Mouse (Mus musculus) large intestine, adult 2 months (tissue): Measurements from ENCODE around the gene Gpr89. TPM values are rescaled to one million over a fixed set of nuclear protein-coding genes. Genes with fewer than 3 reads are reported as not detected.
A peak's percentile ranks its signal among the peaks of the same experiment; 100 is the strongest.

Experiments
- DNase-seq: peaks from one replicate; pipeline ENCODE4 v3.0.0-alpha.2; 2012; ENCODE audit warnings: low read depth, low spot score
- WGBS: fragments of 180-500 bp; shearing (Covaris S2); methylation state at CpG from one replicate; pipeline ENCODE4 v1.1.7; 2018; 5-methylcytosine and 5-hydroxymethylcytosine counted together
- polyA plus RNA-seq: library from polyadenylated mRNA; depleted of rRNA; stranded (reverse); fragments of >200 nt; gene quantifications from 2 replicates; pipeline ENCODE4 v1.2.3, GENCODE M21; 2012; rRNA removed

The Gpr89 gene
- polyA plus RNA-seq, result 28.0 and 54.4 TPM in 2 replicates

DNA sequence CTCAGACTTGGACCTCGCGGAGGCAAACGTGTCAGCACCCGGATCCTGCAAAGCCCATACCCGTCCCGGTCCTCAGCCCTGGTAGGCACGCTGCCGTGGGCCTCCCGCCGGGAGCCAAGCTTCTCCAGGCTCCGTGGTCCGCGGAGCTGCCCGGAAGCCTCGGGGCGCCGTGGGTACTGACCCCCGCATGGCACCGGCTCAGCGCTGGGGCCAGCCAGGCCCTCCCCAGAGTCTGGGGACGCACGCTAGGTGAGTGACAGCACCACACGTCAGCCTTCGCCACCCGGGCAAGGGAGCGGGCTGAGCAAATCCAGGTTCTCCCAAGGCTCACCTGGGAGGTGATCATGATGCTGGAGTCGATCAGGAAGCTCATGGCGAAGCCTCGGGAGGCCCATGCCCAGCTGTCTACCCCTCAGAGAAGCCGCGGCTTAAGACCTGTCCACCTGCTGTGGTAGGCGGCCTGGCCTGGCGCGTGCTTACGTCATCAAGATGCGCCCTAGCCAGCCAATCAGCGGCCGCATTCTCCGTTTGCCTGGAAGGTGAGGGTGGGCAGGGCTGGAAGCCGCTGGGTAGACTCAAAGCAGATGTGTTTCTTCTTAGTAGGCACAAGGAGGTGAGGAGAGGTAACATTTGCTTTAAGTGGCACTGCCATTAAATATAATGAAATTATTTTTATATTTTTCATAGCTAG is at the start of gene Gpr89:
Gene Gpr89, minus strand, starts transcription at position 496 of the 691 bp plus-strand sequence.
- DNase-seq, result peak; percentile 88
- WGBS, result under 1% methylated on average over 40 of the region's 40 CpGs

DNA sequence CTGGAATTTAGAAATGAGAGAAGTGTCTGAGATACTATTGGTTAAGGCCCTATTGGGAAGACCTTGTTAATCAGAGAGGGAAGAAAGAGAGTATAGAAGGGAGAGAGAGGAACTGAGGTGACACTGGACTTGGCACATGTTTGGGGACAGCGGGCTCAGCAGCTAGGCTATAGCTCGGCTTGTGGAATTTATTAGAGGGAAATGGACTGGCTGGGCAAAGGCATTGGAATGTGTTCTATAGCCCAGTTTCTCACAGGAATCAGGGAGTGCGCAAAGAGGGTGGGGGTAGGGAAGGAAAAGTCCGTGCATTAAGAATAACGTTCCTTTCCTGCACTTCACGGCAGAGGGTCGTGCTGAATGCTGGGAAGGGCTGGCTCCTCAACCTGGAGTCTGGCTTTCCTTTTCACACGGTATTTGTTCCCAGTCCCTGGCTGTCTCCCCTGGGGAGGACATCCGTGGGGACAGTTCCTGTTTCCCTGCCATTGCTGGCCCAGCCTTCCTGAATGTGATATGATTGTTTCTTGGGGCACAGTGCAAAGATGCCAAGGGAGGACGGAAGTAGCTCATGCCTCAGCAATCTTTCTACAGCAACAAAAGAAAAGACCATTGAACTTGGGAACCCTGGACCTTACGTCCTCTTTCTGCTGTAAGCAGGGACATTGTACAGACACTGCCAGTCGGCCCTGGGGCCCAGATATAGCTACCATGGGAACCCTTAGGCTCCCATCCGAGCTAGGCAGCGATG is 48.5 kb upstream of the Gpr89 start:
- WGBS, result 25% methylated on average over 14 of the region's 14 CpGs
- DNase-seq, result no peak

DNA sequence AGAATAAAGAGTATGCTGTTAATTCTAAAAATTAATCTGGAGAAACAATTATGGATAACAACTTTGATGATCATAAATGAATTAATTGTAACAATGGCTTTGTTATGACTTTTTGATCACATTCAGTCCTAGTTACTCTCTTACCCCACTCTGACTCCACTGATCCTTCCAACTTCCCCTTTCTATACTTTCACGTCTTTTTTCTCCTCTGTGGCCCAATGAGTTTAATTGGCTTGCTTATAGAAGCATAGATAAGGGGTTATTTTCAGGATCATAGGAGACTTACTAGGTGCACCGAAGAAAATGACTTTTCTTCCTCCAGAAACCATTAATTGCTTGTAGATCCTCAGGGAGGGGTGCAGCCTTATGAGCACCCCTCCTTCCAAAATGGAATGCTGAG is 37.6 kb upstream of the Gpr89 start:
- no peak for DNase-seq
- 83% methylated on average over 2 of the region's 2 CpGs for WGBS

GRCm38 (mm10) chr3:96938738-96939137 is 33.6 kb upstream of the Gpr89 start:
- WGBS, result 13% methylated on average over 11 of the region's 11 CpGs
- peak; percentile 66 for DNase-seq

GRCm38 (mm10) chr3:96937606-96938005 is 32.5 kb upstream of the Gpr89 start:
- 24% methylated on average over 5 of the region's 5 CpGs for WGBS
- DNase-seq, result no peak

DNA sequence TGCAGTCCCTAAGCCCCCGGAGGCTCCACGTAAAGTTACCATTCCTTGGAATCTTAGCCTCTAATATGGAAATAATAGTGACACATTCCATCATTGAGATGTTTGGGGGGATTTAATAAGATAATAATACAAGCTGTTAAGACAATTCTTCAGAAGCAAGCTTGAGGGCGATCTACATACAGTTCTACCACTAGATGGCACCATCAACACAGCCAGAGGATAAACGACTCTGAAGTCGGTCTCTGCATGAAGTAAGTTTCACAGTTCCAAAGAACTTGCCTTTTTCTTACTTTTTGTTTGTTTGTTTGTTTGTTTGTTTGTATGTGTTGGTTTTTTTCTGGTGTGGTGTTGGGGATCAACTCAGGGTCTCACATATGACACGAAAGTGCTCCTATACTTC is 31.1 kb upstream of the Gpr89 start:
- peak; percentile 29 for DNase-seq
- WGBS, result 10% methylated on average over 6 of the region's 6 CpGs

GRCm38 (mm10) chr3:96931261-96931681 is 26.1 kb upstream of the Gpr89 start:
- no peak for DNase-seq
- 38% methylated on average over 5 of the region's 5 CpGs for WGBS

GRCm38 (mm10) chr3:96925920-96926319 is 20.8 kb upstream of the Gpr89 start, which contains the start of gene Gja8:
Gene Gja8, minus strand, starts transcription at chr3:96926020.
- no peak for DNase-seq
- 47% methylated on average over 6 of the region's 6 CpGs for WGBS

DNA sequence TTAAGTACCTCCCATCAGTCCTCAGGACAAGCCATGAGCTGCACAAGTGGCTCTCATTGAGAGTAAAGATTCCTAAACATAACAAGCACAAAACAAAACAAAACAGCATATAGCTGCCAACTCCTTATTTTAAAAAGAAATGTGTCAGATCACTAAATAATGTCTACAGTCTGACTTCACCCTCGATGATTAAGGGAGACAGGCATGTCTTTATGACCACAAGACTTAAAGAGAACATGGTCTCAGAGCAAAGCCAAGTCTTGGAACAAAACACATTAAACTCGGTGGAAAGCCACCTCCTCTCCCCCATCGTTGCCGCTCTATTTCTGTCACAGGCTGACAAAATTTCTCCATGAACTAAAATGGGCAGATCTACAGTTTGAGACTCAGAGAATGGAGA is 19.5 kb upstream of the Gpr89 start:
- 69% methylated on average over 4 of the region's 4 CpGs for WGBS
- no peak for DNase-seq

GRCm38 (mm10) chr3:96920991-96921390 is 15.8 kb upstream of the Gpr89 start:
- DNase-seq, result no peak
- 46% methylated on average over 7 of the region's 7 CpGs for WGBS

- DNase-seq, result peak; percentile 4
- WGBS, result 32% methylated on average over 9 of the region's 9 CpGs
Observed at GRCm38 (mm10) chr3:96905592-96905991, 446 bp upstream of the Gpr89 start.

GRCm38 (mm10) chr3:96904393-96904792 is 753 bp downstream of the Gpr89 start, which contains the start of gene Gja5:
Gene Gja5, plus strand, starts transcription at chr3:96904693.
- no peak for DNase-seq
- 11% methylated on average over 14 of the region's 14 CpGs for WGBS

GRCm38 (mm10) chr3:96902336-96902999 is 2.7 kb downstream of the Gpr89 start:
- WGBS, result 34% methylated on average over 4 of the region's 4 CpGs

DNA sequence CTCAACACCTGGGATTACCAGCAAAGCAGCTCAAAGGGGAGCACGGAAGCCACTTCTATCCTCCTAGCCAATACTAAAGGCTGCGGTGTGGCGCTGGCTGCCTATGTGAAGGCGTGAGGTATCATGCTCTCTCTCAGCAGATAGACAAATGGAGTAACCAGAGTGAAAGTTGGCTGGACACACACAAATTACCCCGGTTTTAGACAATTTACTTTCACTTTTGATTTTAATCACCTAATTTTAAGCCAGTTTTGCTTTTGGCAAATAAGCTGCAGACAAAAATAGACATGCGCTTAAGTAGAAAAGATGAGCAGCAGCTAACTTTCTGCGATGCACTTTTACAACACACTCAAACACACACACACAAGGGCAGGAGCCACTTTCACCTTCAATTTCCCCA is 21.5 kb downstream of the Gpr89 start:
- no peak for DNase-seq

More at GRCm38 (mm10) chr3:96902336-96902999, 2.7 kb downstream of the Gpr89 start:
- peak; percentile 35 for DNase-seq

GRCm38 (mm10) chr3:96882061-96882849 is 22.9 kb downstream of the Gpr89 start:
- 92% methylated on average over 14 of the region's 14 CpGs for WGBS
- no peak for DNase-seq

More for the DNA sequence above, 21.5 kb downstream of the Gpr89 start:
- 78% methylated on average over 7 of the region's 7 CpGs for WGBS

GRCm38 (mm10) chr3:96881557-96881956 is 23.6 kb downstream of the Gpr89 start:
- 88% methylated on average over 6 of the region's 6 CpGs for WGBS
- DNase-seq, result no peak

DNA sequence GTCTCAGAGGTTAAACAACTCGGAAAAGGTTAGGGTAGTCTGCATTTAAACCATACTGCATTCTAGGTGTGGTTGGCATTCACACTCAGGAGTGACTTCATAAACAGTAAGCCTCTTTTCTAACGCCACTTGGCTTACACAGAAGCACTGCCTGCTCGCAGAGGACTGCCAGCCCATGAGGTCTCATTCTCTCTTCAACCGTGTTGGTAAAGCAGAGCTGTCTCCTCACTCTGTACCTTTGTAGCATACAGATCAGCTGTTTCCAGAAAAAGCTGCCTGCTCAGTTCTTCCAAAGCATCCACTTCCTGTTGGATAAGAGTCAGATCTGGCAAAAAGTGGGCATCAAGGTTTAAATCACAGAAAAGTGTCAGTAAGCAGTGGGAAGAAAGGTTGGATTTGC is 24.8 kb downstream of the Gpr89 start:
- WGBS, result 85% methylated on average over 4 of the region's 4 CpGs
- DNase-seq, result no peak

DNA sequence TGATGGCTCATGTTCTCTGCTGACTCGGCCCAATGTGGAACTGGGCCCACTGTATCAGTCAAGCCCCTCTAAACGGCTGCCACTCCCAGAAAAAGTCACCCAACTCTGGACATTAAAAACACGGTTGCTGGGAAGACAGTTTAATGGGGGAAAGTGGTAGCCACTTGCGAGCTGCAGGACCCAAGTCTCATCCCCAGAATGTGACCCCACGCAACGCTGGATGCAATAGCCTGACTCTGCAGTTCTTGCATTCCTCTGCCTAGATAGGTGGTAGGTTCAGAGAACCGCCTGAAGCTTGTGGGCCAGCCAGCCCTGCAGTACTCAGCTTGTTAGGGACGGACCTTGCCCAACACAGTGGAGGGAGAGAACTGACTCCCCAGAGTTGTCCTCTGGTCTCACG is 25.6 kb downstream of the Gpr89 start:
- 88% methylated on average over 9 of the region's 9 CpGs for WGBS
- no peak for DNase-seq

- 33% methylated on average over 7 of the region's 7 CpGs for WGBS
- peak; percentile 8 for DNase-seq
Observed at GRCm38 (mm10) chr3:96874808-96875571, 30.2 kb downstream of the Gpr89 start.
